Mouse (Mus musculus): ENCODE results near the gene Klhl8. TPM values are rescaled to one million over a fixed set of nuclear protein-coding genes. Genes with fewer than 3 reads are reported as not detected.

The Klhl8 gene
- polyA plus RNA-seq, 1 experiment from 2014 or later: 14.1 TPM

DNA sequence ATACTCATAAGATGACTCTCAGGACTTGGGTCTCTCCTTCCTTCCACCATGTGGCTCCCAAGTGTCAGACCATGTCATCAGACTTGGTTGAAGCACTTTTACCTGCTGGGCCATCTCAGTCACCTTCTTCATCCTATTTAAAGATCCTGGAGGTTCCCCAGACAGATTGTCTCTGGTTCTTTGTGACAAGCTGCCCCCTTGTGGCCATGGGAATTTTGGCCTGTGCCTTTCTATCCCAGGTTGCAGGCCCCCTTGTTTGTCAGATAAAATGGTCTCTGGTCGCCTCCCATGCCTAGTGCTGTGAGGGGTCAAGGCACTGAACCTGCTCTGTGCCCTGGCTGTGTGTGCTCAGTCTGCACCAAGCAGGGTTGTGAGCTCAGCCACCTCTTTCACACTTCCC is 67.1 kb downstream of the Klhl8 start:
- Histone ChIP-seq H3K9me3 (replicated peaks; ENCODE audit: control insufficient read depth, low read length) (no peaks in the 10 kb centered on the region), H3K36me3 (ENCODE audit: control insufficient read depth, insufficient read depth, low read length) (0 out of 2 replicates have a peak, but pooled peaks cover 10% of the 10 kb centered on the region), H3K4me3 (replicated peaks; ENCODE audit: low read length) (no peak overlapping the region), H3K4me1 (ENCODE audit: control insufficient read depth, insufficient read depth, low read length) (no peaks in the 10 kb centered on the region), H3K27me3 (ENCODE audit: control insufficient read depth, insufficient read depth, low read length) (no peaks in the 10 kb centered on the region), H3K4me2 (ENCODE audit: low read depth, low read length) (no peak overlapping the region), H3K27ac (ENCODE audit: low read length) (no peak overlapping the region), H3K9ac (ENCODE audit: low read length) (no peak overlapping the region)
- ATAC-seq (ENCODE audit: insufficient read depth, low FRiP score): no peak
- 37% methylated on average over 1 of the region's 1 CpGs for WGBS

DNA sequence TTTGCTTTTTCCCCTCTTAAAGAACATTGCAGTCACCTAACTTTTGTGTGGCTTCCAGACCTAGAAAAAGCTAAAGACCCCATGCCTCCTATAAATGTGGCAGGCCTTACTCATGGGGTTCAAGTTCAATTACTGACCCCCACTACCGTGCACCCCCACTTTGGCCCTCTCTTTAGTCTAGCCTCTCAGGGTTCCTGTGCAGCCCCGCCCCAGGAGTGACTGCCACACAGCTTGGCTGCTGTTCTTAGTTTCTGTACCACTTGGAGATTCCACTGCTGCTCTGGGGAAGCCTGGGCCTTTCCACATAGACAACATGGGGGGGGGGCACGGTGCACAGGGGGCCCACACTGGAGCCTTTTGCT is 71.8 kb downstream of the Klhl8 start:
- Histone ChIP-seq H3K9ac (ENCODE audit: low read length) (no peak overlapping the region), H3K9me3 (replicated peaks; ENCODE audit: control insufficient read depth, low read length) (no peaks in the 10 kb centered on the region), H3K27me3 (ENCODE audit: control insufficient read depth, insufficient read depth, low read length) (no peaks in the 10 kb centered on the region), H3K36me3 (ENCODE audit: control insufficient read depth, insufficient read depth, low read length) (0 out of 2 replicates have a peak, but pooled peaks cover 10% of the 10 kb centered on the region), H3K4me1 (ENCODE audit: control insufficient read depth, insufficient read depth, low read length) (no peaks in the 10 kb centered on the region; the same call in 1 of the 2 replicates), H3K27ac (ENCODE audit: low read length) (peak overlapping the region; percentile 35; the same call in 1 of the 2 replicates), H3K4me3 (replicated peaks; ENCODE audit: low read length) (no peak overlapping the region), H3K4me2 (ENCODE audit: low read depth, low read length) (no peak overlapping the region)
- ATAC-seq (ENCODE audit: insufficient read depth, low FRiP score): peak; percentile 48; the same call in 1 of the 2 replicates
- WGBS: 64% methylated on average over 3 of the region's 3 CpGs

DNA sequence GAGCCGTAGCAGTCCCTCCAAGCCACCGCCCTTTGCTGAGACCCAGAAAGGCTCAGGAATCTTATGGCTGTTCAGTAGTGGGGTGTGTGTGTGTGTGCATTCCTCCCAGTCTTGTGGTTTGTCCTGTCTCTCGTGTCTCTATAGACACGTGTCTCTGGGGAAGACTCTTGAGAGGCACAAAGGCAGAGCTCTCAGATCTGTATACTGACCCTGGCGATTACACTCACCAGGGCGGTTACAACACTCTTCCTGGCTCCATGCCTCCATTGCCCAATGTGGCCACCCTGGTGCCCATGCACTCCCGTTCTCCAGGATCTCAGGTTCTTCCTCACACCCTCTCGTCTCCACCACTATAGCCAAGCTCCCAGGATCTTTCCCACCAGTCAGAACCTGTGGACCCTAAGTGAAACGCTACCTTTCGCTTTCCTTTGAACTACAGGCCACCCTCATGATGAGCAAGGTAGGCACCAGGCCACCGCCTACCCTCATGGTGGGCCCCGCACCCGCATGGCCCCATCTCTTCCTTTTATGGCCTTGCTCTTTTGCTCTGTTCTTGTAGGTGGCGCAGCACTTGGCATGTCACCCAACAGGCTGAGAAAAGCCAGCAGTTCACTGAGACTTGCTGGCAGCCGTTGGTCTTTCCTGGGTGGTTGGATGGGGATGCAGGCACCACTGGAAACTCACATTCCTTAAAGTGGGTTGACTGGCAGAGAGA is 72.4 kb downstream of the Klhl8 start:
- Histone ChIP-seq H3K4me2 (ENCODE audit: low read depth, low read length) (no peak overlapping the region), H3K4me3 (replicated peaks; ENCODE audit: low read length) (no peak overlapping the region), H3K9ac (ENCODE audit: low read length) (no peak overlapping the region), H3K4me1 (ENCODE audit: control insufficient read depth, insufficient read depth, low read length) (no peaks in the 10 kb centered on the region; the same call in 1 of the 2 replicates), H3K27ac (ENCODE audit: low read length) (peak overlapping the region; percentile 53; the same call in 1 of the 2 replicates), H3K9me3 (replicated peaks; ENCODE audit: control insufficient read depth, low read length) (no peaks in the 10 kb centered on the region), H3K36me3 (ENCODE audit: control insufficient read depth, insufficient read depth, low read length) (peaks cover 10% of the 10 kb centered on the region; the same call in 1 of the 2 replicates), H3K27me3 (ENCODE audit: control insufficient read depth, insufficient read depth, low read length) (no peaks in the 10 kb centered on the region)
- WGBS: 82% methylated on average over 15 of the region's 15 CpGs
- peak; percentile 73 for ATAC-seq (ENCODE audit: insufficient read depth, low FRiP score)

DNA sequence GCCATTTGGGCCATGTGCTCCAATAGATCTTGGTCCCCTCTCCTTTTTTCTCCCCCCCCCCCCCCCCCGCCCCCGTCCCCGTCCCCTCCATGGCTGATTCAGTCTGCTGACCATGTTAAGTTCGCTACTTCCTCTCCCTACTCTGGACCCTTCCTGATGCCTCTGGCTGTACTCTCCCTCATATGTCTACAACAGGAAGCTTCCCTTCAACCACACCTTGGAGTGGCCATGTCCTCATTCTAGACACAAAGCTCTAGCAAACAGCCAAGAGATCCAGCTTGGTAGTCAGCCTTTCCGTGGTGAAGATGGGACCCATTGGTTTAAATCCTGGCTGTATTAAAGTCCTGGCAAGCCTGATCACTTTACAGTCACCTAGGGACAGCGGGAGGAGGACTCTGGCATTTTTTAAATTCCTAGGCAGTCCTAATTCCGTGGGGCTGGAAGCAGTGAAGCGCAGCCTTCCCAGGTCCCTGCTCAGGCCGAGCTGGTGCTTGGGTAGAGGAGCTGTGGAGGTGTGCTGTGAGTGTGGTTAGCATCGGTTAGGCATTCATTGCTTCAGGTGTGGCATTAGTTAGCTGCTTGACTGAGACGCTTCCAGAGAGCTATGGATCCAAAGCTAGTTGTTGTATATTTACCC is 74.8 kb downstream of the Klhl8 start:
- ATAC-seq (ENCODE audit: insufficient read depth, low FRiP score): no peak
- Histone ChIP-seq H3K4me3 (replicated peaks; ENCODE audit: low read length) (no peak overlapping the region), H3K27ac (ENCODE audit: low read length) (no peak overlapping the region), H3K9ac (ENCODE audit: low read length) (no peak overlapping the region), H3K36me3 (ENCODE audit: control insufficient read depth, insufficient read depth, low read length) (no peaks in the 10 kb centered on the region; the same call in 1 of the 2 replicates), H3K4me1 (ENCODE audit: control insufficient read depth, insufficient read depth, low read length) (no peaks in the 10 kb centered on the region; the same call in 1 of the 2 replicates), H3K4me2 (ENCODE audit: low read depth, low read length) (no peak overlapping the region), H3K27me3 (ENCODE audit: control insufficient read depth, insufficient read depth, low read length) (no peaks in the 10 kb centered on the region), H3K9me3 (replicated peaks; ENCODE audit: control insufficient read depth, low read length) (no peaks in the 10 kb centered on the region)
- WGBS: 73% methylated on average over 10 of the region's 11 CpGs

DNA sequence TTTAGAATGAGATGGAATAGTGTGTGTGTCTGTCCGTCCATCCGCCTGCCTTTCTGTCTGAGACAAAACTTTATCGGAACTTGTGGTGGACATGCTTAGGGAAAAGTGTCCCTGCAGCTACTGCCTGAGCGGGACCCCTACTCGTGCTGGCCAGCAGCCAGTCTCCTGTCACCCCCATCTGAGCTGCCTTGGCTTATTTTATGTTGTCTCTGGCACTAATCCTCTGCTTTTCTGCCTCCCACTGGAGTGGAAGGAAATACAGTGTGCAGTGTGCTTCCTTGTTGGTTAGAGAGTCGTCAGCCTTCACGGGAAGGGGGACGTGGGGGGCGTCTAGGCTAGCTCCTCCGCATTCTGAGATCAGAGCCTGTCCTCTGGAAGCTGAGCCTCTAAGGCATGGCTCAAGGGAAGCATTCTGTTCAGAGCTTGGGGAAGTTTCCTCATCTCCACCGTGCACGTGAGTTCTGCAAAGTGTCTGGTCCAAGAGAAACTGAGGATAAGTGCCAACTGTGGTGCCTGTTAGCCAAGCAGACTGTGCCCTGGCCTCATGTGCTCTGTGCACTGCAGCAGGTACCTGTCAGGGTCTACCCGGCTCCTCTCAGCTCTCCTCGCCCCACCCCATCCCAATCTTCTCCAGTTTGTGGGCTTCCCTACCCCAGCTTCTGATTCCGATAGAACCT is 75.5 kb downstream of the Klhl8 start:
- ATAC-seq (ENCODE audit: insufficient read depth, low FRiP score): no peak

DNA sequence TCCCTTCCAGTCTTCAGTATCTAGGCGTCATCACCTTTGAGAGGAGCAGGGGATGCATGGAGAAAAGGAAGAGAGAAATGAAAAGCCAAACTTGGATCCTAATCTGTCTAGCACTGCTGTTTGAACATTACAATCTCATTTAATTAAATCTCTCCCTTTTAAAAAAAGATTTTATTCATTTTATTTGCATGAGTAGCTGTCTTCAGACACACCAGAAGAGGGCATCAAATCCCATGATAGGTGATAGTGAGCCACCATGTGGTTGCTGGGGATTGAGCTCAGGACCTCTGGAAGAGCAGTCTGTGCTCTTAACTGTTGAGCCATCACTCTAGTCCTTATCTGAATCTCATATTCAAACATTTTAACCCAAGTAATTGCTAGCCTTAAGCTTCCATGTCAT is 80.2 kb downstream of the Klhl8 start:
- H3K4me2 ChIP-seq (ENCODE audit: low read depth, low read length): no peak overlapping the region
- ATAC-seq (ENCODE audit: insufficient read depth, low FRiP score): no peak
- H3K9me3 ChIP-seq (replicated peaks; ENCODE audit: control insufficient read depth, low read length): no peaks in the 10 kb centered on the region
- no peaks in the 10 kb centered on the region; the same call in 1 of the 2 replicates for H3K4me1 ChIP-seq (ENCODE audit: control insufficient read depth, insufficient read depth, low read length)
- H3K27me3 ChIP-seq (ENCODE audit: control insufficient read depth, insufficient read depth, low read length): no peaks in the 10 kb centered on the region
- no peak overlapping the region for H3K27ac ChIP-seq (ENCODE audit: low read length)
- no peaks in the 10 kb centered on the region; the same call in 1 of the 2 replicates for H3K36me3 ChIP-seq (ENCODE audit: control insufficient read depth, insufficient read depth, low read length)
- H3K9ac ChIP-seq (ENCODE audit: low read length): no peak overlapping the region
- no peak overlapping the region for H3K4me3 ChIP-seq (replicated peaks; ENCODE audit: low read length)
- 92% methylated on average over 1 of the region's 1 CpGs for WGBS

More for the DNA sequence above, 75.5 kb downstream of the Klhl8 start:
- no peak overlapping the region for H3K9ac ChIP-seq (ENCODE audit: low read length)
- no peak overlapping the region for H3K4me3 ChIP-seq (replicated peaks; ENCODE audit: low read length)
- no peak overlapping the region for H3K27ac ChIP-seq (ENCODE audit: low read length)
- H3K4me2 ChIP-seq (ENCODE audit: low read depth, low read length): no peak overlapping the region
- no peaks in the 10 kb centered on the region for H3K27me3 ChIP-seq (ENCODE audit: control insufficient read depth, insufficient read depth, low read length)
- H3K36me3 ChIP-seq (ENCODE audit: control insufficient read depth, insufficient read depth, low read length): no peaks in the 10 kb centered on the region; the same call in 1 of the 2 replicates
- 74% methylated on average over 15 of the region's 15 CpGs for WGBS
- H3K4me1 ChIP-seq (ENCODE audit: control insufficient read depth, insufficient read depth, low read length): no peaks in the 10 kb centered on the region; the same call in 1 of the 2 replicates
- H3K9me3 ChIP-seq (replicated peaks; ENCODE audit: control insufficient read depth, low read length): no peaks in the 10 kb centered on the region

DNA sequence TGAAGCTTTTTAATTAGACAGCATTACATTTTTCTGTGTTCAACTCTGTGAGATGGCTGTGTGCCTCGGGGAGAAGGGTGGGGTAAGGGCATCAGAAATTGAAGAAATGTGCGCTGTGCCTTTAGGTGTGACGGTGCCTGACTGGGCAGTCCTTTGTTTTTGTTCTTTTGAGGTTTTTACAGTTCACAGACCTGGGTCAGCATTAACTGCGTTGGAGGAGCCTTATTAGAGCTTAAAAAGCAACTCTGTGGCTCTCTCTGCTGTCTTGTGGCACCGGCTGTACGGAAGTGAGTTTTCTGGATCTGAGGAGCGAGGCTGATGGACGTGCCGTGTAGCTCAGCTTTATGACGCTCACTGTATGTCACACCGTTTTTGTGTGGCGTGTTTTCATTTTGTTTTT is 81.9 kb downstream of the Klhl8 start:
- Histone ChIP-seq H3K4me2 (ENCODE audit: low read depth, low read length) (no peak overlapping the region), H3K36me3 (ENCODE audit: control insufficient read depth, insufficient read depth, low read length) (no peaks in the 10 kb centered on the region; the same call in 1 of the 2 replicates), H3K4me3 (replicated peaks; ENCODE audit: low read length) (no peak overlapping the region), H3K4me1 (ENCODE audit: control insufficient read depth, insufficient read depth, low read length) (no peaks in the 10 kb centered on the region), H3K27me3 (ENCODE audit: control insufficient read depth, insufficient read depth, low read length) (no peaks in the 10 kb centered on the region), H3K9me3 (replicated peaks; ENCODE audit: control insufficient read depth, low read length) (no peaks in the 10 kb centered on the region), H3K9ac (ENCODE audit: low read length) (no peak overlapping the region), H3K27ac (ENCODE audit: low read length) (no peak overlapping the region)
- no peak for ATAC-seq (ENCODE audit: insufficient read depth, low FRiP score)
- 87% methylated on average over 12 of the region's 12 CpGs for WGBS

DNA sequence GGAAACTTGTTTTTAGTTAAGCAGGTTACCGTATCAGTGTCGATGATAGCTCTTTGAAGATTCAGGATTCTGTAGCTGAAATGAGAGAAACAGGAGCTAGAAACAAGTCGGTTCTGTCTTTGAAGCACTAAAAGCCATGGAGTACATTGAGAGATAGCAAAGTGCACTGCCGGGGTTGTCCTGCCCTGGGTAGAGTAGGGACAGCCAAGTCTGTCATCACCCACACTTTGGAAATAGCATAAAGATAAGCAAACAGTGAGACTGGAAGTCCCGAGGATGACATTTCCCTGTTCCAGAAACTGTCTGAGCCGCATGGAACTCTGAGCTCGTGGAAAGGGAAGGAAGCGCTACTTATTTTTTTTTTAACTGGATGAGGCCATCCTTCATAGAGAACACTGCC is 82.3 kb downstream of the Klhl8 start:
- Histone ChIP-seq H3K9ac (ENCODE audit: low read length) (no peak overlapping the region), H3K4me1 (ENCODE audit: control insufficient read depth, insufficient read depth, low read length) (0 out of 2 replicates have a peak, but pooled peaks cover 3% of the 10 kb centered on the region), H3K4me3 (replicated peaks; ENCODE audit: low read length) (no peak overlapping the region), H3K9me3 (replicated peaks; ENCODE audit: control insufficient read depth, low read length) (no peaks in the 10 kb centered on the region), H3K4me2 (ENCODE audit: low read depth, low read length) (no peak overlapping the region), H3K36me3 (ENCODE audit: control insufficient read depth, insufficient read depth, low read length) (no peaks in the 10 kb centered on the region; the same call in 1 of the 2 replicates), H3K27me3 (ENCODE audit: control insufficient read depth, insufficient read depth, low read length) (no peaks in the 10 kb centered on the region), H3K27ac (ENCODE audit: low read length) (no peak overlapping the region)
- WGBS: 76% methylated on average over 8 of the region's 8 CpGs
- no peak for ATAC-seq (ENCODE audit: insufficient read depth, low FRiP score)

DNA sequence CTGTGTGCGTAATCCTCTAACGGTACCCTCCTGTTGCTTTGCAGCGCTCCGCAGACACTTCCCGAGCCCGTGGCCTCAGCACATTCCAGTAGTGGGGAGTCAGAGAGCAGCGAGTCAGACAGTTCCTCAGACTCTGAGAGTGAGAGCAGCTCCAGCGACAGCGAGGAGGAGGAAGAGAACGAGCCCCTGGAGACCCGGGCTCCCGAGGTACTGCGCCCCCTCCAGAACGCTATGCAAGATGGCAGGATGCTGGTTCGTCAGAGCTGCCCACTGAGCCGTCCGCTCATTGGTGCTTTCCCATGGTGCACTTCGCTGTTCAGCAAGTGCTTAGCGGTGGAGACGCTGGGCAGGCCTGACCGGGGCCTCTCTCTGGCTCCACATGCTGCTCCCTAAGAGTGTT is 82.8 kb downstream of the Klhl8 start:
- Histone ChIP-seq H3K27ac (ENCODE audit: low read length) (no peak overlapping the region), H3K36me3 (ENCODE audit: control insufficient read depth, insufficient read depth, low read length) (no peaks in the 10 kb centered on the region)

More for the DNA sequence above, 82.8 kb downstream of the Klhl8 start:
- Histone ChIP-seq H3K9ac (ENCODE audit: low read length) (no peak overlapping the region), H3K27me3 (ENCODE audit: control insufficient read depth, insufficient read depth, low read length) (no peaks in the 10 kb centered on the region), H3K4me1 (ENCODE audit: control insufficient read depth, insufficient read depth, low read length) (0 out of 2 replicates have a peak, but pooled peaks cover 4% of the 10 kb centered on the region), H3K4me3 (replicated peaks; ENCODE audit: low read length) (no peak overlapping the region), H3K4me2 (ENCODE audit: low read depth, low read length) (no peak overlapping the region), H3K9me3 (replicated peaks; ENCODE audit: control insufficient read depth, low read length) (no peaks in the 10 kb centered on the region)
- 84% methylated on average over 21 of the region's 21 CpGs for WGBS
- no peak for ATAC-seq (ENCODE audit: insufficient read depth, low FRiP score)
